Mouse (Mus musculus) CH12.LX (cell line): ENCODE data around the gene Ercc6l2. TPM values are rescaled to one million over a fixed set of nuclear protein-coding genes. Genes with fewer than 3 reads are reported as not detected.

ENCODE experiments used
- DNase-seq: peaks from one replicate; pipeline ENCODE4 v3.0.0-alpha.2; 2013; ENCODE audit errors: extremely low read depth
- H3K27ac ChIP-seq: 2 replicates; pipeline ENCODE4 v1.5.1; 2012; ENCODE audit warnings: low read depth, mild to moderate bottlenecking, control low read depth, moderate library complexity; ENCODE audit not compliant: insufficient read depth
- H3K27me3 ChIP-seq: replicated peaks from 2 replicates; pipeline ENCODE3; 2012; ENCODE audit warnings: inconsistent platforms
- H3K36me3 ChIP-seq, 2 experiments: replicated peaks in 1 of 2; 2 replicates each; pipeline versions ENCODE3 to v1.6.1; 2012; ENCODE audit warnings: inconsistent platforms in 1 of 2, low read length in 1 of 2, mild to moderate bottlenecking in 1 of 2, mixed read lengths in 1 of 2, moderate library complexity in 1 of 2; ENCODE audit not compliant: control insufficient read depth in 1 of 2, insufficient read depth in 1 of 2
- H3K4me1 ChIP-seq, 2 experiments: 2 replicates each; pipeline ENCODE4 v1.6.1; 2012; ENCODE audit warnings: inconsistent platforms in 1 of 2, moderate library complexity in 1 of 2; ENCODE audit not compliant: insufficient read depth in 2 of 2, control insufficient read depth in 1 of 2
- H3K4me2 ChIP-seq: 2 replicates; pipeline ENCODE4 v1.6.1; 2012; ENCODE audit warnings: low read depth, mild to moderate bottlenecking, control low read depth; ENCODE audit not compliant: poor library complexity, insufficient read depth, severe bottlenecking
- H3K4me3 ChIP-seq, 3 experiments: fragments of 150-350 bp in 1 of 3; sonication (generic) in 1 of 3; replicated peaks in 1 of 3; 2 replicates each; pipeline versions ENCODE3 to v1.5.1; 2011 to 2012; ENCODE audit warnings: low read depth in 2 of 3, low read length in 2 of 3, mild to moderate bottlenecking in 2 of 3, moderate library complexity in 2 of 3, control low read depth in 1 of 3, improper control_type of control experiment in 1 of 3, inconsistent platforms in 1 of 3, mixed read lengths in 1 of 3; ENCODE audit not compliant: poor library complexity in 1 of 3
- H3K79me2 ChIP-seq: replicated peaks from 2 replicates; pipeline ENCODE4 v1.6.1; 2012; ENCODE audit warnings: mild to moderate bottlenecking, moderate library complexity; ENCODE audit not compliant: control insufficient read depth, poor library complexity, insufficient read depth, severe bottlenecking; ENCODE audit errors: extremely low read depth
- H3K9ac ChIP-seq: 2 replicates; pipeline ENCODE4 v1.6.1; 2012; ENCODE audit warnings: low read depth, mild to moderate bottlenecking, control low read depth, moderate library complexity; ENCODE audit not compliant: insufficient read depth
- H3K9me3 ChIP-seq: replicated peaks from 2 replicates; pipeline ENCODE3; 2012; ENCODE audit warnings: low read length, inconsistent platforms, mixed read lengths
- CHD1 ChIP-seq: IDR thresholded peaks from 2 replicates; pipeline ENCODE4 v1.6.1; 2012; ENCODE audit warnings: low read depth, low read length, improper control_type of control experiment, inconsistent platforms
- CTCF ChIP-seq, 2 experiments: IDR thresholded peaks in 1 of 2; conservative IDR thresholded peaks in 1 of 2; 2 replicates each; pipeline ENCODE4 v1.5.1; 2011 to 2012; ENCODE audit warnings: low read depth in 2 of 2, low read length in 2 of 2, improper control_type of control experiment in 1 of 2, inconsistent platforms in 1 of 2, mild to moderate bottlenecking in 1 of 2, moderate library complexity in 1 of 2
- E2F4 ChIP-seq: IDR thresholded peaks from 2 replicates; pipeline ENCODE4 v1.6.1; 2011; ENCODE audit warnings: low read depth, low read length, improper control_type of control experiment; ENCODE audit not compliant: insufficient replicate concordance
- ELF1 ChIP-seq: IDR thresholded peaks from 2 replicates; pipeline ENCODE4 v1.6.1; 2014; ENCODE audit warnings: low read depth, mild to moderate bottlenecking, inconsistent platforms, low read length, improper control_type of control experiment
- EP300 ChIP-seq: IDR thresholded peaks from 2 replicates; pipeline ENCODE4 v1.6.1; 2011; ENCODE audit warnings: low read length, improper control_type of control experiment
- ETS1 ChIP-seq: conservative IDR thresholded peaks from 2 replicates; pipeline ENCODE4 v1.6.1; 2012; ENCODE audit warnings: low read depth, mild to moderate bottlenecking, inconsistent platforms, low read length, improper control_type of control experiment, moderate library complexity
- GABPA ChIP-seq: IDR thresholded peaks from 2 replicates; pipeline ENCODE4 v1.6.1; 2012; ENCODE audit warnings: low read depth, low read length, improper control_type of control experiment, inconsistent platforms; ENCODE audit not compliant: insufficient replicate concordance
- HCFC1 ChIP-seq: IDR thresholded peaks from 2 replicates; pipeline ENCODE4 v1.6.1; 2012; ENCODE audit warnings: low read depth, mild to moderate bottlenecking, inconsistent platforms, low read length, improper control_type of control experiment
- IRF4 ChIP-seq: IDR thresholded peaks from 2 replicates; pipeline ENCODE4 v1.6.1; 2014; ENCODE audit warnings: low read depth, mild to moderate bottlenecking, inconsistent platforms, low read length, improper control_type of control experiment
- JUN ChIP-seq: IDR thresholded peaks from 2 replicates; pipeline ENCODE4 v1.6.1; 2011; ENCODE audit warnings: low read depth, mild to moderate bottlenecking, low read length, improper control_type of control experiment, moderate library complexity; ENCODE audit not compliant: insufficient read depth
- NELFE ChIP-seq: IDR thresholded peaks from 2 replicates; pipeline ENCODE4 v1.6.1; 2011; ENCODE audit warnings: low read depth, low read length, improper control_type of control experiment
- NRF1 ChIP-seq: IDR thresholded peaks from 2 replicates; pipeline ENCODE4 v1.6.1; 2014; ENCODE audit warnings: low read depth, mild to moderate bottlenecking, inconsistent platforms, low read length, improper control_type of control experiment, moderate library complexity
- PAX5 ChIP-seq: IDR thresholded peaks from 2 replicates; pipeline ENCODE4 v1.6.1; 2012; ENCODE audit warnings: low read length, inconsistent platforms, mixed read lengths
- POLR2A ChIP-seq: IDR thresholded peaks from 2 replicates; pipeline ENCODE4 v1.6.1; 2011; ENCODE audit warnings: low read depth, mild to moderate bottlenecking, improper control_type of control experiment, low read length
- SIN3A ChIP-seq: IDR thresholded peaks from 2 replicates; pipeline ENCODE4 v1.6.1; 2012; ENCODE audit warnings: low read length, improper control_type of control experiment, inconsistent platforms
- SMC3 ChIP-seq: IDR thresholded peaks from 2 replicates; pipeline ENCODE4 v1.6.1; 2011; ENCODE audit warnings: low read depth, low read length, improper control_type of control experiment
- UBTF ChIP-seq: IDR thresholded peaks from 2 replicates; pipeline ENCODE4 v1.6.1; 2012; ENCODE audit warnings: low read depth, mild to moderate bottlenecking, inconsistent platforms, low read length, improper control_type of control experiment, moderate library complexity
- USF1 ChIP-seq: IDR thresholded peaks from 2 replicates; pipeline ENCODE4 v1.6.1; 2014; ENCODE audit warnings: low read depth, mild to moderate bottlenecking, inconsistent platforms, low read length, improper control_type of control experiment
- USF2 ChIP-seq: conservative IDR thresholded peaks from 2 replicates; pipeline ENCODE4 v1.6.1; 2011; ENCODE audit warnings: low read depth, low read length, improper control_type of control experiment
- ZMIZ1 ChIP-seq: IDR thresholded peaks from 2 replicates; pipeline ENCODE4 v1.6.1; 2012; ENCODE audit warnings: low read depth, mild to moderate bottlenecking, inconsistent platforms, low read length, improper control_type of control experiment
- ZNF384 ChIP-seq: IDR thresholded peaks from 2 replicates; pipeline ENCODE4 v1.6.1; 2012; ENCODE audit warnings: low read depth, low read length, improper control_type of control experiment, inconsistent platforms
- dilution Hi-C: fragments of 300-500 bp; cut with MboI; formaldehyde crosslinking; loops from 2 replicates; pipeline ENCODE4 v1.14.3; 2020; ENCODE audit warnings: low sequenced_read_pairs; ENCODE audit not compliant: extremely low pct_unique_long_range_greater_than_20kb, extremely low pct_ligation_motif_present
- in situ Hi-C: fragments of 300-500 bp; cut with MboI; formaldehyde crosslinking; loops from 3 replicates; pipeline ENCODE4 v1.14.3; 2019; ENCODE audit warnings: low sequenced_read_pairs, low pct_ligation_motif_present, low pct_unique_long_range_greater_than_20kb, mixed read lengths
- polyA plus RNA-seq: library from polyadenylated mRNA; unstranded; fragments of >175 nt; gene quantifications from 2 replicates; pipeline ENCODE4 v1.2.1, GENCODE M21; 2012; ENCODE audit warnings: low read depth; ENCODE audit not compliant: insufficient read length
- total RNA-seq, 2 experiments: library from RNA; depleted of rRNA; stranded (reverse); fragments of 300-350 nt in 1 of 2; fragments of >200 nt in 1 of 2; gene quantifications; 2 replicates each; pipeline ENCODE4 v1.2.3; 2012 to 2014

The Ercc6l2 gene
- total and polyA plus RNA-seq, 3 experiments: 44.3 to 97.0 (median 62.5) TPM

- in situ Hi-C loops: no loop called here
- H3K9me3 ChIP-seq: peaks cover 4% of the 10 kb centered on the region
Observed at GRCm38 (mm10) chr13:63917198-63917767, 102.2 kb downstream of the Ercc6l2 start.

GRCm38 (mm10) chr13:63917776-63918621, 103.0 kb downstream of the Ercc6l2 start:
- Histone ChIP-seq H3K27me3 (no peaks in the 10 kb centered on the region), H3K9me3 (peaks cover 4% of the 10 kb centered on the region), H3K36me3 (no peaks in the 10 kb centered on the region), H3K9ac (no peak overlapping the region), H3K4me3 (no peak overlapping the region), H3K27ac (no peak overlapping the region), H3K4me1 (no peaks in the 10 kb centered on the region), H3K4me2 (no peak overlapping the region), H3K79me2 (no peaks in the 10 kb centered on the region)
- dilution Hi-C loops: no loop called here
- DNase-seq: no peak
- in situ Hi-C loops: no loop called here
- TF ChIP-seq ETS1 (no peak), USF2 (no peak), GABPA (no peak), SMC3 (no peak), HCFC1 (no peak), ELF1 (no peak), NRF1 (no peak), NELFE (no peak), ZMIZ1 (no peak), IRF4 (no peak), ZNF384 (no peak), SIN3A (no peak), JUN (no peak), UBTF (no peak)

More at GRCm38 (mm10) chr13:63917198-63917767, 102.2 kb downstream of the Ercc6l2 start:
- Histone ChIP-seq H3K79me2 (no peaks in the 10 kb centered on the region), H3K27ac (no peak overlapping the region), H3K4me2 (no peak overlapping the region), H3K4me1 (no peaks in the 10 kb centered on the region), H3K27me3 (no peaks in the 10 kb centered on the region), H3K4me3 (no peak overlapping the region), H3K36me3 (no peaks in the 10 kb centered on the region), H3K9ac (no peak overlapping the region)
- TF ChIP-seq ELF1: no peak
- no peak for TF ChIP-seq USF1
- no peak for TF ChIP-seq CHD1
- no peak for TF ChIP-seq HCFC1
- TF ChIP-seq ZNF384: no peak
- TF ChIP-seq EP300: no peak
- no peak for TF ChIP-seq NELFE
- no peak for TF ChIP-seq ETS1
- no peak for TF ChIP-seq ZMIZ1
- TF ChIP-seq CTCF (conservative IDR thresholded peaks at IDR 0.05 in 1 of 2, IDR thresholded peaks at IDR 0.05 in 1 of 2; ENCODE audit: low read depth in 2 of 2, low read length in 2 of 2): no peak
- TF ChIP-seq USF2: no peak
- no peak for TF ChIP-seq PAX5
- TF ChIP-seq SIN3A: no peak
- no peak for TF ChIP-seq POLR2A
- no peak for TF ChIP-seq E2F4
- dilution Hi-C loops: no loop called here
- DNase-seq: no peak
